Mouse (Mus musculus): Measurements from ENCODE around the gene Gnb1l.

Gene Gnb1l

GRCm38 (mm10) chr16:18498558-18498990 lies at the start of gene Gnb1l, which contains the start of gene Rtl10:
Gene Gnb1l, plus strand, starts transcription at chr16:18498713.
Gene Rtl10, plus strand, starts transcription at chr16:18498901.
- DNase-seq (ENCODE audit: low spot score) = peak; percentile 93

- no peak for DNase-seq (ENCODE audit: low spot score)
Observed at GRCm38 (mm10) chr16:18449005-18449404, 49.5 kb upstream of the Gnb1l start.

- DNase-seq (ENCODE audit: low spot score) = peak; percentile 78
Observed at GRCm38 (mm10) chr16:18451486-18452181, 46.9 kb upstream of the Gnb1l start.

GRCm38 (mm10) chr16:18452361-18452862 lies 46.1 kb upstream of the Gnb1l start:
- peak; percentile 49 for DNase-seq (ENCODE audit: low spot score)

GRCm38 (mm10) chr16:18453846-18454245 lies 44.7 kb upstream of the Gnb1l start:
- DNase-seq (ENCODE audit: low spot score) = no peak

GRCm38 (mm10) chr16:18455407-18455806 lies 43.1 kb upstream of the Gnb1l start:
- DNase-seq (ENCODE audit: low spot score) = no peak

GRCm38 (mm10) chr16:18458661-18459060 lies 39.9 kb upstream of the Gnb1l start:
- DNase-seq (ENCODE audit: low spot score) = no peak

- DNase-seq (ENCODE audit: low spot score) = no peak
Observed at GRCm38 (mm10) chr16:18459335-18459954, 39.1 kb upstream of the Gnb1l start.

GRCm38 (mm10) chr16:18459955-18460370 lies 38.5 kb upstream of the Gnb1l start:
- no peak for DNase-seq (ENCODE audit: low spot score)

GRCm38 (mm10) chr16:18460826-18461225 lies 37.7 kb upstream of the Gnb1l start:
- DNase-seq (ENCODE audit: low spot score) = no peak

- no peak for DNase-seq (ENCODE audit: low spot score)
Observed at GRCm38 (mm10) chr16:18462031-18462430, 36.5 kb upstream of the Gnb1l start.

- no peak for DNase-seq (ENCODE audit: low spot score)
Observed at GRCm38 (mm10) chr16:18462598-18462997, 35.9 kb upstream of the Gnb1l start.

- no peak for DNase-seq (ENCODE audit: low spot score)
Observed at GRCm38 (mm10) chr16:18464271-18464670, 34.2 kb upstream of the Gnb1l start.

GRCm38 (mm10) chr16:18470829-18471228 lies 27.7 kb upstream of the Gnb1l start:
- DNase-seq (ENCODE audit: low spot score) = no peak

GRCm38 (mm10) chr16:18471381-18471955 lies 27.0 kb upstream of the Gnb1l start:
- no peak for DNase-seq (ENCODE audit: low spot score)

- no peak for DNase-seq (ENCODE audit: low spot score)
Observed at GRCm38 (mm10) chr16:18471976-18472375, 26.5 kb upstream of the Gnb1l start.

GRCm38 (mm10) chr16:18472416-18472815 lies 26.1 kb upstream of the Gnb1l start:
- DNase-seq (ENCODE audit: low spot score) = no peak

- DNase-seq (ENCODE audit: low spot score) = no peak
Observed at GRCm38 (mm10) chr16:18472976-18473375, 25.5 kb upstream of the Gnb1l start.

GRCm38 (mm10) chr16:18474021-18474420 lies 24.5 kb upstream of the Gnb1l start:
- DNase-seq (ENCODE audit: low spot score) = no peak

GRCm38 (mm10) chr16:18477996-18478395 lies 20.5 kb upstream of the Gnb1l start:
- DNase-seq (ENCODE audit: low spot score) = no peak

- DNase-seq (ENCODE audit: low spot score) = no peak
Observed at GRCm38 (mm10) chr16:18479667-18480066, 18.8 kb upstream of the Gnb1l start.

- no peak for DNase-seq (ENCODE audit: low spot score)
Observed at GRCm38 (mm10) chr16:18480933-18481485, 17.5 kb upstream of the Gnb1l start.

GRCm38 (mm10) chr16:18482431-18482830 lies 16.1 kb upstream of the Gnb1l start:
- DNase-seq (ENCODE audit: low spot score) = no peak
